7 mouse cellular contexts compared by ENCODE assay signal in genomic region chr3:133543101-133544020, GRCm38 (mm10). TPM values are rescaled to one million over a fixed set of nuclear protein-coding genes. Genes with fewer than 3 reads are reported as not detected.
A peak's percentile ranks its signal among the peaks of the same experiment; 100 is the strongest.
DNase-seq lines count a peak whose midpoint lies in the region; ATAC-seq and TF ChIP-seq lines count a peak whose summit lies in the region.

No protein-coding gene starts in this region.

- TF ChIP-seq RAD21 in MEL (IDR thresholded peaks at IDR 0.05; ENCODE audit: low read depth, low read length): no peak; the same call in 1 of the 2 replicates

- no peaks in the 10 kb centered on the region for H3K9me3 ChIP-seq in MEL (replicated peaks; ENCODE audit: insufficient read depth, low read length)
- 0 out of 2 replicates have a peak, but pooled peaks cover 3% of the 10 kb centered on the region for H3K9me3 ChIP-seq in hindbrain, embryonic 14.5 days (ENCODE audit: control insufficient read depth, low read length)

- peak overlapping the region; percentile 94 for H3K9ac ChIP-seq in MEL (ENCODE audit: control insufficient read depth, low read depth, low read length, poor library complexity, severe bottlenecking)
- H3K9ac ChIP-seq in hindbrain, embryonic 14.5 days: peak overlapping the region; percentile 69

- WGBS in hindbrain, embryonic 14.5 days: under 1% methylated on average over 21 of the region's 21 CpGs

- peaks cover 35% of the 10 kb centered on the region for H3K79me2 ChIP-seq in MEL (ENCODE audit: control insufficient read depth, insufficient read depth, low read length, poor library complexity)

- H3K27me3 ChIP-seq in MEL (ENCODE audit: control insufficient read depth in 1 of 2, insufficient read depth in 2 of 2, low read length in 2 of 2): no peaks in the 10 kb centered on the region
- no peaks in the 10 kb centered on the region for H3K27me3 ChIP-seq in hindbrain, embryonic 14.5 days (ENCODE audit: control insufficient read depth, insufficient read depth, low read length)

- H3K4me3 ChIP-seq in MEL (ENCODE audit: control insufficient read depth in 1 of 2, insufficient read depth in 1 of 2, low read depth in 2 of 2, low read length in 2 of 2): peak overlapping the region; percentile 85 to 99
- peak overlapping the region; percentile 82 for H3K4me3 ChIP-seq in embryonic fibroblast, embryonic 13.5 days (ENCODE audit: insufficient read depth, low read length)
- peak overlapping the region; percentile 84 for H3K4me3 ChIP-seq in hindbrain, embryonic 14.5 days (replicated peaks; ENCODE audit: low read length)

- no peak for TF ChIP-seq CTCF in MEL (IDR thresholded peaks at IDR 0.05 in 2 of 3, conservative IDR thresholded peaks at IDR 0.05 in 1 of 3; ENCODE audit: control insufficient read depth in 1 of 3, insufficient read depth in 1 of 3, low read depth in 2 of 3, low read length in 3 of 3, poor library complexity in 1 of 3, severe bottlenecking in 1 of 3)
- TF ChIP-seq CTCF in embryonic fibroblast, embryonic 13.5 days (IDR thresholded peaks at IDR 0.05; ENCODE audit: borderline replicate concordance, insufficient read depth, low read length): no peak

- peak; percentile 66 for DNase-seq in MEL (ENCODE audit: low read depth, low spot score)
- DNase-seq in adrenal gland, postnatal 4 days (ENCODE audit: low spot score in 2 of 2): peak; percentile 26 to 38
- DNase-seq in hindbrain, embryonic 14.5 days (ENCODE audit: low spot score): peak; percentile 63
- peak; percentile 36 to 38 for DNase-seq in left cerebral cortex, postnatal 14 days (ENCODE audit: low spot score in 2 of 2)
- DNase-seq in right cerebral cortex, postnatal 25 days: peak; percentile 29

- peaks cover 8% of the 10 kb centered on the region in 2 experiments for H3K4me1 ChIP-seq in MEL (ENCODE audit: control insufficient read depth in 1 of 2, insufficient read depth in 2 of 2, low read length in 2 of 2)
- H3K4me1 ChIP-seq in embryonic fibroblast, embryonic 13.5 days (ENCODE audit: control insufficient read depth, insufficient read depth, low read length): no peaks in the 10 kb centered on the region
- H3K4me1 ChIP-seq in hindbrain, embryonic 14.5 days (replicated peaks; ENCODE audit: control insufficient read depth, insufficient read depth, low read length): peaks cover 11% of the 10 kb centered on the region

- peaks cover 3 to 11% of the 10 kb centered on the region in 2 experiments for H3K36me3 ChIP-seq in MEL (ENCODE audit: control insufficient read depth in 1 of 2, insufficient read depth in 2 of 2, low read length in 2 of 2)
- H3K36me3 ChIP-seq in hindbrain, embryonic 14.5 days (replicated peaks; ENCODE audit: control insufficient read depth, insufficient read depth): 0 out of 2 replicates have a peak, but pooled peaks cover 3% of the 10 kb centered on the region

- 0 out of 4 replicates have a peak, but pooled peaks of 1 of the 2 experiments have one; percentile 7 for TF ChIP-seq EP300 in MEL (IDR thresholded peaks at IDR 0.05; ENCODE audit: low read depth in 1 of 2, low read length in 2 of 2)

- intact Hi-C loops in left cerebral cortex, postnatal 14 days (cut with DNase I): loop anchor here (10.0 kb wide), 2 partner anchors 211 to 701 kb away; no protein-coding TSS in a partner anchor

- no peak; the same call in 1 of the 2 replicates for ATAC-seq in hindbrain, embryonic 14.5 days (ENCODE audit: low FRiP score)
- ATAC-seq in megakaryocyte-erythroid progenitor cell, adult 5-6 weeks (replicated peaks; ENCODE audit: low FRiP score, low TSS enrichment, poor library complexity, severe bottlenecking): peak; percentile 17; the same call in 1 of the 2 replicates

- TF ChIP-seq POLR2A in MEL (IDR thresholded peaks at IDR 0.05; ENCODE audit: control insufficient read depth in 1 of 2, insufficient read depth in 1 of 2, low read depth in 1 of 2, low read length in 2 of 2, poor library complexity in 1 of 2): no peak
- 0 out of 2 replicates have a peak, but pooled peaks have one; percentile 27 for TF ChIP-seq POLR2A in embryonic fibroblast, embryonic 13.5 days (IDR thresholded peaks at IDR 0.05; ENCODE audit: low read depth, low read length)

- peak overlapping the region; percentile 91 for H3K27ac ChIP-seq in MEL (ENCODE audit: control insufficient read depth, low read depth, low read length)
- H3K27ac ChIP-seq in embryonic fibroblast, embryonic 13.5 days (ENCODE audit: insufficient read depth, low read length): peak overlapping the region; percentile 77
- peak overlapping the region; percentile 88 for H3K27ac ChIP-seq in hindbrain, embryonic 14.5 days

- H3K4me2 ChIP-seq in hindbrain, embryonic 14.5 days (replicated peaks): peak overlapping the region; percentile 78

TF ChIP-seq in MEL, 35 proteins besides CTCF, POLR2A, EP300 and RAD21:
- TF ChIP-seq USF1 (IDR thresholded peaks at IDR 0.05; ENCODE audit: low read depth, low read length) (0 out of 2 replicates have a peak, but pooled peaks have one; percentile 7), ELF1 (IDR thresholded peaks at IDR 0.05; ENCODE audit: low read depth, low read length) (no peak), NELFE (IDR thresholded peaks at IDR 0.05; ENCODE audit: low read depth, low read length) (no peak), TCF12 (IDR thresholded peaks at IDR 0.05; ENCODE audit: low read depth, low read length) (no peak), MAX (IDR thresholded peaks at IDR 0.05; ENCODE audit: low read length) (no peak), MAFK (IDR thresholded peaks at IDR 0.05; ENCODE audit: borderline replicate concordance, low read depth, low read length) (no peak), GABPA (IDR thresholded peaks at IDR 0.05; ENCODE audit: low read depth, low read length) (no peak), CHD2 (IDR thresholded peaks at IDR 0.05; ENCODE audit: low read length) (no peak), MYC (IDR thresholded peaks at IDR 0.05; ENCODE audit: low read depth, low read length) (0 out of 2 replicates have a peak, but pooled peaks have one; percentile 23), ZMIZ1 (IDR thresholded peaks at IDR 0.05; ENCODE audit: low read depth, low read length) (no peak), BHLHE40 (IDR thresholded peaks at IDR 0.05; ENCODE audit: borderline replicate concordance, low read depth, low read length) (0 out of 2 replicates have a peak, but pooled peaks have one; percentile 11), E2F4 (IDR thresholded peaks at IDR 0.05; ENCODE audit: borderline replicate concordance, low read depth, low read length) (no peak), RCOR1 (IDR thresholded peaks at IDR 0.05; ENCODE audit: low read depth, low read length) (peak; percentile 41; the same call in 1 of the 2 replicates), MEF2A (IDR thresholded peaks at IDR 0.05; ENCODE audit: extremely low read depth, insufficient replicate concordance, low read depth, low read length, poor library complexity, severe bottlenecking) (no peak), POLR2AphosphoS2 (IDR thresholded peaks at IDR 0.05; ENCODE audit: low read length) (no peak), CHD1 (IDR thresholded peaks at IDR 0.05; ENCODE audit: low read depth, low read length) (0 out of 2 replicates have a peak, but pooled peaks have one; percentile 88), SIN3A (IDR thresholded peaks at IDR 0.05; ENCODE audit: low read length) (no peak; the same call in none of the 2 replicates), USF2 (IDR thresholded peaks at IDR 0.05; ENCODE audit: borderline replicate concordance in 1 of 2, insufficient read depth in 1 of 2, low read depth in 1 of 2, low read length in 2 of 2) (no peak), UBTF (IDR thresholded peaks at IDR 0.05; ENCODE audit: borderline replicate concordance, insufficient read depth, low read depth, low read length) (no peak), MYB (IDR thresholded peaks at IDR 0.05; ENCODE audit: low read depth, low read length) (no peak), KAT2A (conservative IDR thresholded peaks at IDR 0.05; ENCODE audit: low read depth, low read length) (0 out of 2 replicates have a peak, but pooled peaks have one; percentile 17), JUND (IDR thresholded peaks at IDR 0.05; ENCODE audit: low read depth, low read length) (no peak), ZKSCAN1 (IDR thresholded peaks at IDR 0.05; ENCODE audit: low read depth, low read length) (no peak), ZNF384 (IDR thresholded peaks at IDR 0.05; ENCODE audit: low read depth, low read length) (0 out of 2 replicates have a peak, but pooled peaks have one; percentile 54), POLR2AphosphoS5 (IDR thresholded peaks at IDR 0.05; ENCODE audit: borderline replicate concordance, low read depth, low read length) (no peak), TBP (IDR thresholded peaks at IDR 0.05; ENCODE audit: low read depth, low read length) (no peak), SMC3 (IDR thresholded peaks at IDR 0.05; ENCODE audit: low read depth, low read length) (no peak), MXI1 (IDR thresholded peaks at IDR 0.05; ENCODE audit: low read depth, low read length) (peak; percentile 32), MAZ (IDR thresholded peaks at IDR 0.05; ENCODE audit: low read depth, low read length) (no peak), ETS1 (IDR thresholded peaks at IDR 0.05; ENCODE audit: low read depth, low read length) (0 out of 2 replicates have a peak, but pooled peaks have one; percentile 17), TAL1 (IDR thresholded peaks at IDR 0.05; ENCODE audit: low read length) (no peak), ZC3H11A (IDR thresholded peaks at IDR 0.05; ENCODE audit: low read depth, low read length) (no peak), HCFC1 (IDR thresholded peaks at IDR 0.05; ENCODE audit: low read depth, low read length) (0 out of 2 replicates have a peak, but pooled peaks have one; percentile 17), NRF1 (IDR thresholded peaks at IDR 0.05; ENCODE audit: insufficient read depth, low read depth, low read length, poor library complexity, severe bottlenecking) (no peak), GATA1 (IDR thresholded peaks at IDR 0.05; ENCODE audit: low read depth, low read length) (no peak)

RNA-seq across cellular contexts. Expression of gene Tet2, which starts 1.6 kb away (rescaled TPM):
- 6.8 and 9.4 TPM in 2 replicates for total RNA-seq in MEL (2012; rRNA removed)
- 100 to 1,000 TPM in 1 of 2 experiments, 10 to 100 TPM in 1; 10.9 to 101 TPM for polyA plus RNA-seq in MEL (2012; ENCODE audit: insufficient read depth in 1 of 2, insufficient read length in 2 of 2, low read depth in 1 of 2, low replicate concordance in 2 of 2, missing spikeins in 1 of 2)
- total RNA-seq in adrenal gland, postnatal 4 days (2021): 10 to 100 TPM; 64.2 to 67.5 TPM
- polyA plus RNA-seq in embryonic fibroblast, embryonic 13.5 days (2011; ENCODE audit: insufficient read length, low read depth, missing spikeins): 16.2 and 24.3 TPM in 2 replicates
- polyA plus RNA-seq in hindbrain, embryonic 14.5 days (2014; fragmentation: Nextera tagmentation; extraction: Ambion mirVana): 17.0 and 20.0 TPM in 2 replicates
- total RNA-seq in left cerebral cortex, postnatal 14 days (2021): 10 to 100 TPM; 46.1 to 48.1 TPM
- 35.1 and 38.7 TPM in 2 replicates for total RNA-seq in megakaryocyte-erythroid progenitor cell, adult 5-6 weeks (2014; fragmentation: Nextera tagmentation)
- total RNA-seq in megakaryocyte-erythroid progenitor cell, adult 5-6 weeks (2017): 26.5 and 29.9 TPM in 2 replicates
